ENCODE assay signal across 7 mouse cellular contexts in the genomic region with DNA sequence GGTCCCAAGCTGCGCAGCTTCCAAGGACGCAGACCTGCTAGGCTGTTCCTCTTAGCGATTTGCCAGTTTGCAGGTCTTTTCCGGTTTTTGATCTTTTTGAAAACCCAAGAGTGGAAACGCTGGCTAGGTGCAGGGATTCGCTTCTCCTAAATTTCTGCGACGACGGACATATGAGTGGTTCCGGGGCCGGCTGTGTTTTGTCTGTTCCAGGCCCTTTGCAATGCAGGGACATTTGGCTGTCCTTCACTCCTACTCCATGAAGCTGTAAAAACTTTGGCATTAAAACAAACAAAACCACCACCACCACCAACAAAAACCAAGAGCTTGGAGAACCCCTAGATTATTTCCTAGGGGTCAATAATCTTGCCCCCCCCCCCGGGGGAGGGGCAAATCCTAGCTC. TPM values are rescaled to one million over a fixed set of nuclear protein-coding genes. Genes with fewer than 3 reads are reported as not detected.
DNase-seq lines count a peak whose midpoint lies in the region; ATAC-seq and TF ChIP-seq lines count a peak whose summit lies in the region.

No protein-coding gene starts in this region.

- peak overlapping the region; percentile 78 for H3K4me3 ChIP-seq in neural tube, embryonic 11.5 days (ENCODE audit: low read depth, low read length)
- peak overlapping the region; percentile 84 for H3K4me3 ChIP-seq in forebrain, embryonic 15.5 days
- H3K4me3 ChIP-seq in liver, embryonic 14.5 days (ENCODE audit: insufficient read depth in 1 of 2, low read depth in 2 of 2, low read length in 2 of 2) = peak overlapping the region; percentile 71 to 93
- H3K4me3 ChIP-seq in stomach, postnatal 0 days (ENCODE audit: low read depth, low read length) = peak overlapping the region; percentile 97

- TF ChIP-seq CTCF in liver, embryonic 14.5 days (IDR thresholded peaks at IDR 0.05; ENCODE audit: low read depth) = no peak
- TF ChIP-seq CTCF in stomach, postnatal 0 days (IDR thresholded peaks at IDR 0.05; ENCODE audit: low read depth) = no peak

- H3K4me2 ChIP-seq in neural tube, embryonic 11.5 days (ENCODE audit: low read depth) = peak overlapping the region; percentile 69
- H3K4me2 ChIP-seq in forebrain, embryonic 15.5 days (replicated peaks) = peak overlapping the region; percentile 68
- peak overlapping the region; percentile 91 for H3K4me2 ChIP-seq in liver, embryonic 14.5 days (ENCODE audit: low read depth)
- peak overlapping the region; percentile 93 for H3K4me2 ChIP-seq in stomach, postnatal 0 days (replicated peaks; ENCODE audit: low read depth)

- TF ChIP-seq EP300 in liver, embryonic 14.5 days (IDR thresholded peaks at IDR 0.05; ENCODE audit: low read depth) = no peak
- no peak for TF ChIP-seq EP300 in stomach, postnatal 0 days (optimal IDR thresholded peaks at IDR 0.05)

- H3K27me3 ChIP-seq in neural tube, embryonic 11.5 days (ENCODE audit: control insufficient read depth, insufficient read depth, low read length) = no peaks in the 10 kb centered on the region
- no peaks in the 10 kb centered on the region for H3K27me3 ChIP-seq in forebrain, embryonic 15.5 days
- H3K27me3 ChIP-seq in liver, embryonic 14.5 days (ENCODE audit: control insufficient read depth, insufficient read depth, low read length) = no peaks in the 10 kb centered on the region
- H3K27me3 ChIP-seq in stomach, postnatal 0 days (ENCODE audit: control insufficient read depth, insufficient read depth, low read length) = no peaks in the 10 kb centered on the region

- H3K9ac ChIP-seq in neural tube, embryonic 11.5 days (ENCODE audit: low read length) = peak overlapping the region; percentile 90
- peak overlapping the region; percentile 94 for H3K9ac ChIP-seq in forebrain, embryonic 15.5 days (replicated peaks)
- peak overlapping the region; percentile 89 for H3K9ac ChIP-seq in liver, embryonic 14.5 days (replicated peaks)
- peak overlapping the region; percentile 100 for H3K9ac ChIP-seq in stomach, postnatal 0 days (ENCODE audit: low read length)

- no peak for DNase-seq in neural tube, embryonic 11.5 days (ENCODE audit: low spot score)
- DNase-seq in neural tube, embryonic 10.5 days (ENCODE audit: extremely low spot score, low spot score) = no peak
- no peak for DNase-seq in liver, embryonic 14.5 days (ENCODE audit: low read depth in 3 of 3, low spot score in 3 of 3)
- DNase-seq in stomach, postnatal 0 days (ENCODE audit: low spot score) = no peak
- no peak for DNase-seq in gastrocnemius, postnatal 25 days

- H3K36me3 ChIP-seq in neural tube, embryonic 11.5 days (ENCODE audit: control insufficient read depth, insufficient read depth, low read length) = peaks cover 3% of the 10 kb centered on the region; the same call in 1 of the 2 replicates
- peaks cover 19% of the 10 kb centered on the region for H3K36me3 ChIP-seq in forebrain, embryonic 15.5 days
- peaks cover 6% of the 10 kb centered on the region for H3K36me3 ChIP-seq in liver, embryonic 14.5 days (replicated peaks; ENCODE audit: control insufficient read depth, insufficient read depth, low read depth)
- peaks cover 20% of the 10 kb centered on the region for H3K36me3 ChIP-seq in stomach, postnatal 0 days (ENCODE audit: control insufficient read depth, insufficient read depth, low read length)

- peaks cover 6% of the 10 kb centered on the region for H3K4me1 ChIP-seq in neural tube, embryonic 11.5 days (ENCODE audit: control insufficient read depth, insufficient read depth, low read length)
- peaks cover 28% of the 10 kb centered on the region for H3K4me1 ChIP-seq in forebrain, embryonic 15.5 days
- H3K4me1 ChIP-seq in liver, embryonic 14.5 days (replicated peaks; ENCODE audit: control insufficient read depth in 2 of 2, insufficient read depth in 2 of 2, low read length in 1 of 2) = peaks cover 5 to 22% of the 10 kb centered on the region in 2 experiments
- H3K4me1 ChIP-seq in stomach, postnatal 0 days (replicated peaks; ENCODE audit: control insufficient read depth, insufficient read depth) = peaks cover 6% of the 10 kb centered on the region; the same call in 1 of the 2 replicates

- whole genome bisulfite sequencing in neural tube, embryonic 11.5 days = 0% methylated on average over 12 of the region's 12 CpGs
- 2% methylated on average over 12 of the region's 12 CpGs for WGBS in forebrain, embryonic 15.5 days
- 3% methylated on average over 12 of the region's 12 CpGs for WGBS in liver, embryonic 14.5 days (ENCODE audit: insufficient replicate concordance)
- WGBS in stomach, postnatal 0 days = under 1% methylated on average over 12 of the region's 12 CpGs

- H3K9me3 ChIP-seq in neural tube, embryonic 11.5 days (ENCODE audit: control insufficient read depth, low read length) = no peaks in the 10 kb centered on the region
- H3K9me3 ChIP-seq in forebrain, embryonic 15.5 days = no peaks in the 10 kb centered on the region
- H3K9me3 ChIP-seq in liver, embryonic 14.5 days (ENCODE audit: control insufficient read depth, low read length) = no peaks in the 10 kb centered on the region
- H3K9me3 ChIP-seq in stomach, postnatal 0 days (ENCODE audit: control insufficient read depth, low read length) = no peaks in the 10 kb centered on the region

- no peak for ATAC-seq in neural tube, embryonic 11.5 days (ENCODE audit: insufficient read depth, low FRiP score, low TSS enrichment)
- ATAC-seq in forebrain, embryonic 15.5 days (replicated peaks) = no peak
- no peak for ATAC-seq in liver, embryonic 14.5 days (ENCODE audit: insufficient read depth)
- no peak for ATAC-seq in stomach, postnatal 0 days (ENCODE audit: low FRiP score, low TSS enrichment)
- ATAC-seq in activated CD4-positive, CD25-positive, alpha-beta regulatory T cell, adult 4 months = no peak

- peak overlapping the region; percentile 94 for H3K27ac ChIP-seq in neural tube, embryonic 11.5 days (ENCODE audit: low read depth, low read length)
- peak overlapping the region; percentile 98 for H3K27ac ChIP-seq in forebrain, embryonic 15.5 days (replicated peaks)
- H3K27ac ChIP-seq in liver, embryonic 14.5 days = peak overlapping the region; percentile 25; the same call in 1 of the 2 replicates
- peak overlapping the region; percentile 100 for H3K27ac ChIP-seq in stomach, postnatal 0 days (replicated peaks)

RNA-seq across cellular contexts. Expression of gene Nfkbia, which starts 0.5 kb away (rescaled TPM):
- 44.7 and 46.9 TPM in 2 replicates for polyA plus RNA-seq in neural tube, embryonic 11.5 days (2014; fragmentation: Nextera tagmentation; extraction: Ambion mirVana)
- 56.2 and 59.4 TPM in 2 replicates for polyA plus RNA-seq in forebrain, embryonic 15.5 days (2015; fragmentation: Nextera tagmentation; extraction: Ambion mirVana)
- 8.1 and 8.8 TPM in 2 replicates for polyA plus RNA-seq in liver, embryonic 14.5 days (2012; rRNA removed)
- polyA plus RNA-seq in liver, embryonic 14.5 days (2014; fragmentation: Nextera tagmentation; extraction: Ambion mirVana) = 11.8 and 12.4 TPM in 2 replicates
- polyA plus RNA-seq in stomach, postnatal 0 days (2015; fragmentation: Nextera tagmentation; extraction: Ambion mirVana) = 110 and 119 TPM in 2 replicates
- 10 to 100 TPM; 17.8 to 20.8 TPM for total RNA-seq in gastrocnemius, postnatal 25 days (2021)
- polyA plus RNA-seq in activated CD4-positive, CD25-positive, alpha-beta regulatory T cell, adult 4 months (2017; shearing (Covaris generic)) = 100 to 1,000 TPM; 513 to 551 TPM

Comparison
In these comparisons a context has a peak if more than half of its experiments do, and no peak if none do; other contexts are left out.
1. H3K27ac ChIP-seq: peak in every context shown above with its lines; median percentile 100 in stomach, postnatal 0 days; 98 in forebrain, embryonic 15.5 days; 94 in neural tube, embryonic 11.5 days; 25 in liver, embryonic 14.5 days.